Mouse (Mus musculus) hindbrain, embryonic 16.5 days (tissue): ENCODE data around the gene Pde4c. TPM values are rescaled to one million over a fixed set of nuclear protein-coding genes. Genes with fewer than 3 reads are reported as not detected.

Experiments
- ATAC-seq: fragments of 200-750 bp; cut with Nextera tagmentation; 2 replicates; pipeline ENCODE4 v1.8.0; 2017; ENCODE audit warnings: moderate TSS enrichment, moderate library complexity
- H3K27ac ChIP-seq: fragments of 300-500 bp; sonication (generic); 2 replicates; pipeline ENCODE4 v1.5.1; 2014; ENCODE audit warnings: low read depth, mild to moderate bottlenecking, control low read depth, low read length, moderate library complexity
- H3K27me3 ChIP-seq: fragments of 300-500 bp; sonication (generic); replicated peaks from 2 replicates; pipeline ENCODE4 v1.6.1; 2014; ENCODE audit warnings: low read length; ENCODE audit not compliant: control insufficient read depth, insufficient read depth
- H3K36me3 ChIP-seq: fragments of 300-500 bp; sonication (generic); 2 replicates; pipeline ENCODE4 v1.6.1; 2014; ENCODE audit warnings: mild to moderate bottlenecking, low read length, moderate library complexity, mixed read lengths; ENCODE audit not compliant: control insufficient read depth, insufficient read depth
- H3K4me1 ChIP-seq: fragments of 300-500 bp; sonication (generic); 2 replicates; pipeline ENCODE4 v1.6.1; 2014; ENCODE audit warnings: low read depth, low read length; ENCODE audit not compliant: control insufficient read depth, insufficient read depth
- H3K4me2 ChIP-seq: fragments of 300-500 bp; sonication (generic); 2 replicates; pipeline ENCODE4 v1.6.1; 2014; ENCODE audit warnings: mild to moderate bottlenecking, low read length, control low read depth, moderate library complexity
- H3K4me3 ChIP-seq: fragments of 300-500 bp; sonication (generic); 2 replicates; pipeline ENCODE4 v1.5.1; 2014; ENCODE audit warnings: mild to moderate bottlenecking, low read length, control low read depth, moderate library complexity
- H3K9ac ChIP-seq: fragments of 300-500 bp; sonication (generic); 2 replicates; pipeline ENCODE4 v1.6.1; 2014; ENCODE audit warnings: low read depth, mild to moderate bottlenecking, control low read depth, low read length, moderate library complexity
- H3K9me3 ChIP-seq: fragments of 300-500 bp; sonication (generic); 2 replicates; pipeline ENCODE4 v1.6.1; 2014; ENCODE audit warnings: mild to moderate bottlenecking, low read length, moderate library complexity; ENCODE audit not compliant: control insufficient read depth
- WGBS: fragments of 180-500 bp; shearing (Covaris S2); extraction: QIAGEN DNeasy Blood & Tissue Kit; methylation state at CpG from one replicate; pipeline ENCODE4 v1.1.7; 2014; 5-methylcytosine and 5-hydroxymethylcytosine counted together
- polyA plus RNA-seq: library from polyadenylated mRNA; unstranded; fragments of >200 nt; fragmentation: Nextera tagmentation; extraction: Ambion mirVana; gene quantifications from 2 replicates; pipeline ENCODE4 v1.2.1, GENCODE M21; 2015

Gene Pde4c
- polyA plus RNA-seq, 1 experiment from 2014 or later: 0.19 TPM

DNA sequence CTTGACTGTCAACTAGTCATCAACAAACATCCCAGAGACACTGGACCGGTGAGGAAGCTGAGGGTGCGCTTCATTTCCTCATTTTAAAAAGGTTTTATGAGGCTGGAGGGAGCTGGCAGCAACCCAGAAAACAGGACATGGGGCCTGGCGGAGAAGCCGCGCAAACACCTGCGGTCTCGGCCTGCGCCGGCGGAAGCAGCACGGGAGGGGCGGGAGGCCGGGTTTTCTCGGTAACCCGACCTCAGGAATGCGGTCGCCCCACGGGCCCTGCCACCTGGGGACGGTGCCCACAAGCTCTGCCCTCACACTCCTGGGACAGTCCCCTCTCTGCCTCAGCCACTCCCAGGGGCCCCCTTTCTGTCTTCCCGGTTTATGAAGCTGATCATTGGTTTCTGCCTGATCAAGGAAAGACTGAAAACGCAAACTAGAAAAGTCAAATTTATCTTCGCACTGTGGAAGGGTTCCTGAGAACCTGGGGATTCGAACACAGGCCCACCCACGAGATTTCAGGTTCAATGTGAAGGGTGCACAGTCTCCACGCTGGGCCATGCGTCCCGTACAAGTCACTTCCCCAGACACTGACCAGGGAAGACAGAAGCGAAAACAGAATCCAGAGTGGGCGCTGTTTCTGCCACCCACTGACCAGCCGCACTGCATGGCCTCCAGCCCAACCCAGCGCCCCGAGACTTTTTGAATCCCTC lies 28.1 kb upstream of the Pde4c start:
- Histone ChIP-seq H3K9ac (no peak overlapping the region), H3K4me1 (peaks cover 29% of the 10 kb centered on the region), H3K27me3 (no peaks in the 10 kb centered on the region), H3K36me3 (no peaks in the 10 kb centered on the region), H3K4me3 (no peak overlapping the region), H3K4me2 (no peak overlapping the region), H3K27ac (no peak overlapping the region), H3K9me3 (no peaks in the 10 kb centered on the region)
- 32% methylated on average over 32 of the region's 32 CpGs for WGBS
- ATAC-seq: no peak

DNA sequence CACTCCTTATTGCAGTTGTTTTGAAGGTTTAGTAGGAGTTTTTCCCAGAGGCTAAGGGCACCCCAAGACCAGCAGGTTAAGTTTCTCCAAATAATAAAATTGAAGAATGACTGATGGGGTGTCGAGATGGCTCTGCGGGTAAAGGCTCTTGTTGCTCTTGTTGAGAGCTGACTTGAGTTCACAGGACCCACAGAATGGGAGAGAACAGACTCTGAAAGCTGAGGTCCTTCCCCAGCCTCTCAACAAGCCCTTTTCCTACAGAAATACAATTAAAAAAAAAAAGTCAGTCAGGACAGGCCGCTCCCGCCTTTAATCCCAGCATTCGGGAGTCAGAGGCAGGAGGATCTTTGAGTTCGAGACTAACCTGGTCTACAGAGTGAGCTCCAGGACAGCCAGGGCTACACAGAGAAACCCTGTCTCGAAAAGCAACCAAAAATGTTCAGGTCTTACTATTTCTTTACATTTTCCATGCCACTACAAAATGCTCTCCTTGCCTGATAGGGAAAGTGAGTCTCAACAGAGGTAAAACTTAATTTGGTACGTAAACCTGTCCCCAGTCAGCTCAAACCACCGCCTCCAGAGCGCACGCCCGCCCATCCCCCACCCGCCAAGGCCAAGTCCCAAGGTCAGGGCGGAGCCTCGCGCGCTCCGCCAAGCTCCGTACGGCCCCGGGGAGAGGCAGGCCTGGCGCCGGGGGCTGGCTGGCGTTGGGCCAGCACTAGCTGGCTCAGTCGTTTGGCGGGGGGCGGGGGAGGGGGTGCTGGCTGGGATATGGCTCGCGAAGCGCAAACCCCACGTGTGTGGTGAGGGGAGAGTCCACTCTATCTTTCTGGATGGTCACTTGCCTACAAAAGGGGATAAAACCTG lies 27.3 kb upstream of the Pde4c start:
- Histone ChIP-seq H3K27me3 (no peaks in the 10 kb centered on the region), H3K9ac (peak overlapping the region; percentile 68), H3K27ac (peak overlapping the region; percentile 65), H3K4me2 (peak overlapping the region; percentile 67), H3K9me3 (no peaks in the 10 kb centered on the region), H3K4me1 (peaks cover 32% of the 10 kb centered on the region), H3K36me3 (no peaks in the 10 kb centered on the region), H3K4me3 (peak overlapping the region; percentile 32)
- no peak for ATAC-seq
- WGBS: 5% methylated on average over 31 of the region's 31 CpGs

GRCm38 (mm10) chr8:70696946-70697345 lies 26.6 kb upstream of the Pde4c start:
- 31% methylated on average over 4 of the region's 4 CpGs for WGBS
- H3K4me1 ChIP-seq: peaks cover 33% of the 10 kb centered on the region

GRCm38 (mm10) chr8:70697366-70698250 lies 25.9 kb upstream of the Pde4c start:
- H3K9ac ChIP-seq: peak overlapping the region; percentile 56
- H3K4me2 ChIP-seq: peak overlapping the region; percentile 65
- peaks cover 37% of the 10 kb centered on the region for H3K4me1 ChIP-seq
- peak overlapping the region; percentile 95 for H3K4me3 ChIP-seq
- no peaks in the 10 kb centered on the region for H3K27me3 ChIP-seq
- 72% methylated on average over 12 of the region's 12 CpGs for WGBS
- no peaks in the 10 kb centered on the region for H3K36me3 ChIP-seq
- peak overlapping the region; percentile 91 for H3K27ac ChIP-seq
- no peaks in the 10 kb centered on the region for H3K9me3 ChIP-seq
- no peak for ATAC-seq

More at GRCm38 (mm10) chr8:70696946-70697345, 26.6 kb upstream of the Pde4c start:
- H3K36me3 ChIP-seq: no peaks in the 10 kb centered on the region
- no peaks in the 10 kb centered on the region for H3K9me3 ChIP-seq
- no peak for ATAC-seq
- peak overlapping the region; percentile 65 for H3K27ac ChIP-seq
- peak overlapping the region; percentile 68 for H3K9ac ChIP-seq
- peak overlapping the region; percentile 67 for H3K4me2 ChIP-seq
- peak overlapping the region; percentile 32; the same call in 1 of the 2 replicates for H3K4me3 ChIP-seq
- H3K27me3 ChIP-seq: no peaks in the 10 kb centered on the region

- Histone ChIP-seq H3K36me3 (no peaks in the 10 kb centered on the region), H3K4me2 (peak within 1 kb of the TSS; percentile 86), H3K9ac (peak within 1 kb of the TSS; percentile 99), H3K9me3 (no peaks in the 10 kb centered on the region), H3K27ac (peak within 1 kb of the TSS; percentile 99), H3K4me3 (peak within 1 kb of the TSS; percentile 95), H3K27me3 (no peaks in the 10 kb centered on the region), H3K4me1 (peaks cover 42% of the 10 kb centered on the region)
- ATAC-seq: peak; percentile 88
- under 1% methylated on average over 56 of the region's 69 CpGs for WGBS
These were observed 25.0 kb upstream of the Pde4c start, which contains the start of gene Jund for GRCm38 (mm10) chr8:70698310-70699109. Gene Jund (plus strand): TSS chr8:70698949.

DNA sequence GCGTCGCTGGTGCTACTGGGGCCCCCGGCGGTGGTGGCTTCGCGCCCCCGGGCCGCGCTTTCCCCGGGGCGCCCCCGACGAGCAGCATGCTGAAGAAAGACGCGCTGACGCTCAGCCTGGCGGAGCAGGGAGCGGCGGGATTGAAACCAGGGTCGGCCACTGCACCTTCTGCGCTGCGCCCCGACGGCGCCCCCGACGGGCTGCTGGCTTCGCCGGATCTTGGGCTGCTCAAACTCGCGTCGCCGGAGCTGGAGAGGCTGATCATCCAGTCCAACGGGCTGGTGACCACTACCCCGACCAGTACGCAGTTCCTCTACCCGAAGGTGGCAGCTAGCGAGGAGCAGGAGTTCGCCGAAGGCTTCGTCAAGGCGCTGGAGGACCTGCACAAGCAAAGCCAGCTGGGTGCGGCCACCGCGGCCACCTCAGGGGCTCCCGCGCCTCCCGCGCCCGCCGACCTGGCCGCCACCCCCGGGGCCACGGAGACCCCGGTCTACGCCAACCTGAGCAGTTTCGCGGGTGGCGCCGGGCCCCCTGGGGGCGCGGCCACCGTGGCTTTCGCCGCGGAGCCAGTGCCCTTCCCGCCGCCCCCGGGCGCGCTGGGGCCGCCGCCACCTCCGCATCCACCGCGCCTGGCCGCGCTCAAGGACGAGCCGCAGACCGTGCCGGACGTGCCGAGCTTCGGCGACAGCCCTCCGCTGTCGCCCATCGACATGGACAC lies 24.2 kb upstream of the Pde4c start:
- Histone ChIP-seq H3K27me3 (no peaks in the 10 kb centered on the region), H3K36me3 (no peaks in the 10 kb centered on the region), H3K4me1 (peaks cover 42% of the 10 kb centered on the region), H3K4me2 (peak overlapping the region; percentile 86), H3K9ac (peak overlapping the region; percentile 99), H3K9me3 (no peaks in the 10 kb centered on the region), H3K27ac (peak overlapping the region; percentile 99), H3K4me3 (peak overlapping the region; percentile 95)
- under 1% methylated on average over 76 of the region's 89 CpGs for WGBS
- ATAC-seq: peak; percentile 5; the same call in 1 of the 2 replicates

DNA sequence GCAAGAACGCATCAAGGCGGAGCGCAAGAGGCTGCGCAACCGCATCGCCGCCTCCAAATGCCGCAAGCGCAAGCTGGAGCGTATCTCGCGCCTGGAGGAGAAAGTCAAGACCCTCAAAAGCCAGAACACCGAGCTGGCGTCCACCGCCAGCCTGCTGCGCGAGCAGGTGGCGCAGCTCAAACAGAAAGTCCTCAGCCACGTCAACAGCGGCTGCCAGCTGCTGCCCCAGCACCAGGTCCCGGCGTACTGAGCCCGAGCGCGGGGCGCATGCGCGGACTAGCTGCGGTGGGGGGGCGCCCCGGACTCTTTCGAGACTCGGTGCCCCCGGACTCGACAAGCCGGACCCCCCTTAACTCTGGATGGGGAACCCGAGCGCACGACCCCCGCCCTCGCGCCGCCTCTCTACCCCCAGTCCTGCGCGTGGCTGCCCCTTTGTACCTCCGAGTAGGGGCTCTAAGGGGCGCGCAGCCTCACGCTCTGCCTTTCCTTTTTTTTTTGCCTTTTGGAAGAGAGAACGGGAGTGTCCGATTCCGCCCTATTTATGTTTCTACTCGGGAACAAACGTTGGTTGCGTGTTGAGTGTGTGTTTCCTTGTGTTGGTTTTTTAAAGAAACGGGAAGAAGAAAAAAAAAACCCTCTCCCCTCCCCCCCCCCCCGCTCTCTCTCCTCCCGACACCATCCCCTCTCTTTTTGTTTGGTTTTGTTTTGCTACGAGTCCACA lies 23.5 kb upstream of the Pde4c start:
- Histone ChIP-seq H3K9me3 (no peaks in the 10 kb centered on the region), H3K36me3 (no peaks in the 10 kb centered on the region), H3K4me1 (peaks cover 42% of the 10 kb centered on the region), H3K4me2 (peak overlapping the region; percentile 86), H3K4me3 (peak overlapping the region; percentile 95), H3K9ac (peak overlapping the region; percentile 99), H3K27me3 (no peaks in the 10 kb centered on the region), H3K27ac (peak overlapping the region; percentile 99)
- peak; percentile 7; the same call in 1 of the 2 replicates for ATAC-seq
- WGBS: under 1% methylated on average over 48 of the region's 59 CpGs
